Mouse (Mus musculus) stomach, postnatal 0 days (tissue): ENCODE results near the gene Oprd1. TPM values are rescaled to one million over a fixed set of nuclear protein-coding genes. Genes with fewer than 3 reads are reported as not detected.

Source experiments
- ATAC-seq: fragments of 200-750 bp; cut with Nextera tagmentation; 2 replicates; pipeline ENCODE4 v1.8.0; 2017; ENCODE audit not compliant: low FRiP score, low TSS enrichment
- DNase-seq: peaks from one replicate; pipeline ENCODE4 v3.0.0-alpha.2; 2016; ENCODE audit warnings: low spot score
- H3K27ac ChIP-seq: fragments of 300-500 bp; sonication (generic); replicated peaks from 2 replicates; pipeline ENCODE4 v1.5.1; 2014; ENCODE audit warnings: mild to moderate bottlenecking, control low read depth
- H3K27me3 ChIP-seq: fragments of 300-500 bp; sonication (generic); 2 replicates; pipeline ENCODE4 v1.6.1; 2014; ENCODE audit warnings: low read length; ENCODE audit not compliant: control insufficient read depth, insufficient read depth
- H3K36me3 ChIP-seq: fragments of 300-500 bp; sonication (generic); 2 replicates; pipeline ENCODE4 v1.6.1; 2014; ENCODE audit warnings: low read length, mixed read lengths; ENCODE audit not compliant: control insufficient read depth, insufficient read depth
- H3K4me1 ChIP-seq: fragments of 300-500 bp; sonication (generic); replicated peaks from 2 replicates; pipeline ENCODE4 v1.6.1; 2014; ENCODE audit warnings: antibody characterized with exemption; ENCODE audit not compliant: control insufficient read depth, insufficient read depth
- H3K4me2 ChIP-seq: fragments of 300-500 bp; sonication (generic); replicated peaks from 2 replicates; pipeline ENCODE4 v1.6.1; 2014; ENCODE audit warnings: low read depth, mild to moderate bottlenecking, control low read depth, moderate library complexity
- H3K4me3 ChIP-seq: fragments of 300-500 bp; sonication (generic); 2 replicates; pipeline ENCODE4 v1.5.1; 2014; ENCODE audit warnings: low read depth, low read length, control low read depth
- H3K9ac ChIP-seq: fragments of 300-500 bp; sonication (generic); 2 replicates; pipeline ENCODE4 v1.6.1; 2014; ENCODE audit warnings: mild to moderate bottlenecking, low read length, control low read depth, mixed read lengths
- H3K9me3 ChIP-seq: fragments of 300-500 bp; sonication (generic); 2 replicates; pipeline ENCODE4 v1.6.1; 2016; ENCODE audit warnings: low read length; ENCODE audit not compliant: control insufficient read depth
- CTCF ChIP-seq: IDR thresholded peaks from 2 replicates; pipeline ENCODE4 v1.5.1; 2016; ENCODE audit warnings: antibody characterized with exemption, low read depth, mild to moderate bottlenecking, moderate library complexity
- EP300 ChIP-seq: optimal IDR thresholded peaks from 2 replicates; pipeline ENCODE3; 2016; ENCODE audit warnings: antibody characterized with exemption
- WGBS: fragments of 180-500 bp; shearing (Covaris S2); extraction: QIAGEN DNeasy Blood & Tissue Kit; methylation state at CpG from one replicate; pipeline ENCODE4 v1.1.7; 2014; 5-methylcytosine and 5-hydroxymethylcytosine counted together
- polyA plus RNA-seq: library from polyadenylated mRNA; unstranded; fragments of >200 nt; fragmentation: Nextera tagmentation; extraction: Ambion mirVana; gene quantifications from 2 replicates; pipeline ENCODE4 v1.2.1, GENCODE M21; 2015

Gene Oprd1
- polyA plus RNA-seq, 1 experiment from 2014 or later: 0.04 TPM

DNA sequence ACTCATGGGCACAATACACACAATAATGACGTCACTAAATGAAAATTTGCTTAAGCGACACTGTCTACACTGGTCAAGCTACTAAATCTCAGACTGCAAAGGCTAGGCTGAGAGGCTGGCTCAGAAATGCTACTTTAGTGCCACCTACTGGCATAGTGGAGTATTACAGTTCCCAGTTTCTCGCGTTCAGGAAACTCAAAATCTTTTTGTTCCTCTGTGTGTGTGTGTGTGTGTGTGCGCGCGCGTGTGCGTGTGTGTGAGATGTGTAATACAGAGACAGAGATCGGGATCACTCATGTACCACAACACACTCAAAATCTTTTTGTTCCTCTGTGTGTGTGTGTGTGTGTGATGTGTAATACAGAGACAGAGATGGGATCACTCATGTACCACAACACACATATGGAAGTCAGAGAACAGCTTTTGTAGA is 34.4 kb upstream of the Oprd1 start:
- ATAC-seq (peak; percentile 85), DNase-seq (peak; percentile 71)
- Histone ChIP-seq H3K9ac (no peak overlapping the region), H3K4me2 (no peak overlapping the region), H3K4me1 (no peaks in the 10 kb centered on the region), H3K9me3 (no peaks in the 10 kb centered on the region), H3K4me3 (no peak overlapping the region), H3K27me3 (no peaks in the 10 kb centered on the region), H3K36me3 (no peaks in the 10 kb centered on the region), H3K27ac (no peak overlapping the region)
- 12% methylated on average over 10 of the region's 10 CpGs for WGBS
- no peak for TF ChIP-seq EP300
- TF ChIP-seq CTCF: peak; percentile 95

GRCm38 (mm10) chr4:132176474-132176873 is 32.2 kb upstream of the Oprd1 start:
- Histone ChIP-seq H3K4me2 (no peak overlapping the region), H3K9ac (no peak overlapping the region), H3K4me1 (no peaks in the 10 kb centered on the region), H3K9me3 (no peaks in the 10 kb centered on the region), H3K36me3 (no peaks in the 10 kb centered on the region), H3K4me3 (no peak overlapping the region), H3K27ac (no peak overlapping the region), H3K27me3 (no peaks in the 10 kb centered on the region)
- DNase-seq (no peak), ATAC-seq (no peak)
- TF ChIP-seq CTCF: no peak
- no peak for TF ChIP-seq EP300
- WGBS: 42% methylated on average over 10 of the region's 10 CpGs

DNA sequence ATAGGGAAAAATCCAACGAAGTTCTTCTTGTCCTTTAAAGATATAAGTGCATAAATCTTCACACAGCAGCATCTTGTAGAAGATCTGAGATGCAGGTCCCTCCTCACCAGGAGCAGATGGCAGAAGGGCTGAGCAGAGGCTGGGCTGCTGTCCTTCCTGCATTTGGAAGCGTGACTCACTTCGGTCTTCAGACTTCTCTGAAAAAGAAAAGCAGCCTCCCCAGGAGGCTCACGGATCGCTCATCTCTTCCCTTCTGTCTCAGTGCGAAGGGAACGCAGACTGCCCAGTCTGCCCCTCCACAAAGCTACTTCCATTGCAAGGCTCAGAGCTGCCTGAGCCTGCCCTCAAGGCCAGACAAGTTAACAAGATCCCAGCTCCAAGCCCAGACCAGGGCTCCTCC is 26.6 kb upstream of the Oprd1 start:
- DNase-seq (no peak), ATAC-seq (no peak)
- no peak overlapping the region for H3K9ac ChIP-seq
- H3K27me3 ChIP-seq: no peaks in the 10 kb centered on the region
- no peaks in the 10 kb centered on the region for H3K36me3 ChIP-seq
- H3K27ac ChIP-seq: no peak overlapping the region
- no peaks in the 10 kb centered on the region for H3K4me1 ChIP-seq
- 46% methylated on average over 7 of the region's 7 CpGs for WGBS
- TF ChIP-seq CTCF: no peak
- TF ChIP-seq EP300: no peak
- no peaks in the 10 kb centered on the region for H3K9me3 ChIP-seq
- H3K4me3 ChIP-seq: no peak overlapping the region
- H3K4me2 ChIP-seq: no peak overlapping the region

DNA sequence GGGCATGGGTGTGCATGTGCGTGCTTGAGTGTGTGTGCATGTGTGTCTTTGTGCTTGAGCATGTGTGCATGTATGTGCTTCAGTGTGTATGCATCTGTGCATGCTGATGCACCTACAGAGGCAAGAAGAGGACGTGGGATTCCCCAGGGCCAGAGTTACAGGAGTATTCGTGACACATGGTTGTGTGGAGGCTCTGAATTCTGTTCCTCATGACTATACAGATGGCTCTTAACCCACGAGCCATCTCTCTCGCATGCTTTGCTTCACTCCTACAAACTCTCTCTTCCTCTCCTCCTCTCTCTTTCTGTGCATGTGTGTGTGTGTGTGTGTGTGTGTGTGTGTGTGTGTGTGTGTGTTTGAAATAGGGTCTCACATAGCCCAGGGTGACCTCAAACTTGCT is 25.5 kb upstream of the Oprd1 start:
- Histone ChIP-seq H3K9ac (no peak overlapping the region), H3K27me3 (no peaks in the 10 kb centered on the region), H3K36me3 (no peaks in the 10 kb centered on the region), H3K9me3 (no peaks in the 10 kb centered on the region), H3K27ac (no peak overlapping the region), H3K4me2 (no peak overlapping the region), H3K4me3 (no peak overlapping the region), H3K4me1 (no peaks in the 10 kb centered on the region)
- WGBS: 77% methylated on average over 5 of the region's 5 CpGs
- DNase-seq (no peak), ATAC-seq (no peak)
- TF ChIP-seq EP300 (no peak), CTCF (no peak)

GRCm38 (mm10) chr4:132169271-132169670 is 25.0 kb upstream of the Oprd1 start:
- Histone ChIP-seq H3K4me3 (no peak overlapping the region), H3K36me3 (no peaks in the 10 kb centered on the region), H3K4me1 (no peaks in the 10 kb centered on the region), H3K4me2 (no peak overlapping the region), H3K27ac (no peak overlapping the region), H3K9me3 (no peaks in the 10 kb centered on the region), H3K9ac (no peak overlapping the region), H3K27me3 (no peaks in the 10 kb centered on the region)
- DNase-seq: no peak
- TF ChIP-seq EP300: no peak
- TF ChIP-seq CTCF: no peak
- ATAC-seq: no peak
- WGBS: 82% methylated on average over 3 of the region's 3 CpGs

- no peaks in the 10 kb centered on the region for H3K9me3 ChIP-seq
- no peak overlapping the region for H3K27ac ChIP-seq
- DNase-seq: no peak
- no peak for ATAC-seq
- H3K9ac ChIP-seq: no peak overlapping the region
- no peak for TF ChIP-seq EP300
- no peak for TF ChIP-seq CTCF
- no peaks in the 10 kb centered on the region for H3K4me1 ChIP-seq
- H3K36me3 ChIP-seq: no peaks in the 10 kb centered on the region
- H3K27me3 ChIP-seq: no peaks in the 10 kb centered on the region
- no peak overlapping the region for H3K4me2 ChIP-seq
- no peak overlapping the region for H3K4me3 ChIP-seq
- 87% methylated on average over 3 of the region's 3 CpGs for WGBS
Observed at GRCm38 (mm10) chr4:132167436-132167835, 23.1 kb upstream of the Oprd1 start.
